Mouse (Mus musculus) ovary, postnatal 10 days (tissue): ENCODE results near the gene Paqr5.

Source experiments
- DNase-seq: peaks from one replicate; pipeline ENCODE4 v3.0.0; 2022; ENCODE audit warnings: low spot score

The Paqr5 gene

DNA sequence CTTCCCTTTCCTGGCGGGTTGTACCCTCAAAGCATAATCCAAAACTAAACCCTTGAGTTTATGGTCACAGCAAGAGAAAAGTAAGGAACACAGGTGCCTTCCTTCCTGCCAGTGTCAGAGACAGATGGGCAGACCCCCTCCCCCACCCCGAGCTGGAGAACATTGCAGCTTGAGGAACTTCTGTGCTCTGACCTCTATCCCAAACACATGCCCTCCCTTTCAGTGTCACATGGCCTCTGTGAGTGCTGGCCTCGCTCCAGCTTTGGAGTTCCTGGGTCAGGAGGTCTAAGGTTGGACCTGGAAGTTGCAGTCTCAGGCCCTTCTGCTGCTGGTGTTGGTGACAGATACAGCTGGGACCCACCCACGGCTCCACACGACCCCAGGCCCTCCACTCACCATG is 65.9 kb downstream of the Paqr5 start:
- DNase-seq, result no peak

GRCm38 (mm10) chr9:61959921-61960569 is 66.6 kb downstream of the Paqr5 start:
- no peak for DNase-seq

DNA sequence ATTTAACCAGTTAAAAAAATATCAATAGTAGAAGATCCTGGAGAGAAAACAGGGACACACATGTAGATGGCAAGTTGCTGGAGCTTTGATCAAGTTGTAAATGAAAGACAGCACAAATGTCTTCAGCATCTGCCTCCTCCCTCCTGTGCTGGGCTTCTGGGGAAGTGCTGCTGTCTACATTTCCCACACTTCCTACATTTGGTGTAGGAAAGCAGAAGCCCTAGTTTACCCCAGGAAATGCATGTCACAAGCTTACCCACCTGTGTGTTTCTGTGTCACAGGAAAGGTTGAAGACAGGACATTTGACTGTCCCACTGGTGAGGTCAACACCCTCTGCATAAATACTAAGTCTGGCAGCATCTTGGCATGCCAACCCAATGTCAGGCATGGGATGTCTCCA is 71.9 kb downstream of the Paqr5 start:
- no peak for DNase-seq

DNA sequence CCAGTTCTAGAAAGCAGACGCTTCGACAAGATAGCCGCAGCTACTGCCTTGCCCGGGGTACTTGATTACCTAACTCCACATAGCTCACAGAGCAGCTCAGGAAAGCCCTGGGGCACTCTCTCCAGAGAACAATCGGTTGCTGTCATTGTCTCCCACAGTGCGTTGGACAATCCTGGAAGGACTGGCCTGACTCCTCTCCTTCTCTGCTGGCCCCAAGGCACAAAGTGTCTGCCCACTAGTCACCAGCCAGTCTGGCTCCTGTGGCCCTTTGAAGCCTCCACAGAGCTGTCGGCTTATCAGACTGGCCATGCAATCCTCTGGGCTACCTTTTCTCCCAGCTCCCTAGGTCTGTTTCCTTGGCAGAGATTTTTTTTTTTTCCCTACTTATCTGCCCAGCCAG is 74.4 kb downstream of the Paqr5 start:
- DNase-seq, result no peak

DNA sequence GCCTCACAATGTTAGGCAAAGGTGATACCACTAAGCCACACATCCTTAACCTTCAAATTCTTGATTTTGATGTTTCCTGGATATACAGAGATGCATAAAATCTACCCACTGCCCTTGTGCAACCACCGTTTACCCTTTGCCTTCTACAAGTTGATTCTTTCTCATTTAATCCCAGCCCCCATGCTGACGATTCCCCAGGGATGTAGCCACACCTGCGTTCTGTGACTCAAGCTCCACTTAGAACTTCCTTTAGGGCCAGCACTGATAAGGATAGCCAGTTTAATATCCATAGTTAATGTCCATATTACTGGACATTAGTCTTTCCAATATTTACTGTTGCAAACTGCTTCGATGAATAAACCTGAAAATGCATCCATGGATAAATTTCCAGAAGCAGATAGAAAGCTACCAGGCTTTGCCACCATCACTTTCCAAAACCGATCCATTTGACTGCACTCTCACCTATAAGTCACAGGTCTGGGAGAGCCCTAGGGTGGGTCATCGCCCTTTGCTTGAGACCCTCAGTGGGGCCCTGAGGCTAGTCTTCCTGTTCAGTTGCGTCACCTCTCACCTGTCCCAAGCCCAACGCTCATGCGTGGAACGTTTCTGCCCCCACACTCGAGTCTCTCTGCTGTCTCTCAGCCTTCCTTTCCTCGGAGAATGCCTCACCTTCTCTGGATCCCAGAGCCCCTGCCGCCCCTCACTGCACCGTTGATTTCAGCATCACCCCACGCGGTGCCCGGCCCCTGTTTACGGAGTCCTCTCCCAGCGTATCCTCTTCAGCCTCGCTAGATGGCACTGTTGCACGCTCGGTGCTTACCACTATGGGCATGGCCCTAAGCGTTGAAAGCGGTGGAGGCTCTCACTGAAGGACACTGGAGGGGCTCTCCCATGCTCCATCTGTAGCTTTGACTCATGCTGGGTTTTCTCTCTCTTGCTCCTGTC is 79.0 kb downstream of the Paqr5 start:
- no peak for DNase-seq

DNA sequence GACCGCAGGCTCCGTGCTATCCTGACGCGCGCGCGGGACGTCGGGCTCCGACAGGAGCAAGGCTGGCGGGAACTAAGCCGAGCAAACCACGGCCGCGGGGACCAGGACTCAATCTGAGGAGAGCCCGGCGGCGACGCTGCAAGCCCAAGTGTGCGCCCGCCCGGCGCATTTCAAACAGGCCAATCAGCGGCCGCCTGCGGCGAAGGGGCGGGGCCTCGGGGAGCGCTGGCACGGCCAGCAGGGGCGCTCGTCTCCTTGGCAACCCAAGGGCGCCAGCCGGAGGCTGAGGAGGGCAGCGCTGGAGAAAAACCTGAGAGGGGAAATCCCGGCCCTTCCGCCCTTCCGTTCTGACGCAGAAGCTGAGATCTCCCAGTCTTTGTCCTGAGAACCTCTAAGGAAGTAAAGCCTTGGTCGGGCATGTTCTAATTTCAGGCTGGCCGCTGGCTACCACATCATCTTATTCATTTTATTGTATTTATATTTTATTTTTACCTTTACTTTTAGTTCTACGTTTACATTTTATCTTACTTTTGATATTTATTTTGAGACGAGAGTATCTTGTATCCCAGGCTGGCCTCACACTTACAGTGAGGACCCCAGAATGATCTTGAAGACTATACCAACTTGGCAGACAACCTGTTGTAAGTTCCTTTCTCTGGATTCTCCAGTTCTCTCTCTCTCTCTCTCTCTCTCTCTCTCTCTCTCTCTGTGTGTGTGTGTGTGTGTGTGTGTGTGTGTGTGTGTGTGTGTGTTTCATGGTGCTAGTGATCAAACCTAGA is 79.8 kb downstream of the Paqr5 start, which contains the start of gene Kif23:
Gene Kif23 (minus strand): TSS at position 152 of the 779 bp plus-strand sequence.
- peak; percentile 96 for DNase-seq

DNA sequence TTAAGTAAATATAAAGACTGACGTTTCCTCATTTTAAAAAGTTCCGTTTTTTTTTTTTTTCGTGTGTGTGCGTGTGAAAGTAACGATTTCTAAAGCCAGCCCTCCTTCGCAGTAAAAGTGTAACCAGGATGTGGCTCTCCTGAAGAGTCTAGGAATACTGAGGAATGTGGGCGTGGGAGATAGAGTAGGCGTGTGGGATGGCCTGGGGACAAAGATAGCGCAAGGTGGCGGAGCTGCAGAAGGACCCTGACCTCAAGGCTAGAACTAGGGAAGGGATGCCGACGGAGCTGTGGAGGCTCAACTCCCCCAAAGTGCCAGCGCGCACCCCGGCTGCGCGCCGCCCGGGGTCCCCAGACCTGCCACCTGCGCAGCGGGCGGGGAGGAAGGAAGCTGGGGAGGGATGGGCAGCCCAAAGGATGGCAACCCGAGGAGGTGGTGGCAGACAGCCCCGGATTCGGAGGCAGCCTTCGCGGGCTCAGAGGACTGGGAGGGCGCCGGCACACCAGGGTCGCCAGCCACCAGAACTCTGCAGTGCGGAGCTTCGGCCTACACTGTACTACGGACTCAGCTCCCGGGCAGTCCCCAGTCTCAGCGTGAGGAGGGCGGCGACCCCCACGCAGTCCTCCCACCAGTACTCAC is 80.6 kb downstream of the Paqr5 start:
- DNase-seq, result no peak

DNA sequence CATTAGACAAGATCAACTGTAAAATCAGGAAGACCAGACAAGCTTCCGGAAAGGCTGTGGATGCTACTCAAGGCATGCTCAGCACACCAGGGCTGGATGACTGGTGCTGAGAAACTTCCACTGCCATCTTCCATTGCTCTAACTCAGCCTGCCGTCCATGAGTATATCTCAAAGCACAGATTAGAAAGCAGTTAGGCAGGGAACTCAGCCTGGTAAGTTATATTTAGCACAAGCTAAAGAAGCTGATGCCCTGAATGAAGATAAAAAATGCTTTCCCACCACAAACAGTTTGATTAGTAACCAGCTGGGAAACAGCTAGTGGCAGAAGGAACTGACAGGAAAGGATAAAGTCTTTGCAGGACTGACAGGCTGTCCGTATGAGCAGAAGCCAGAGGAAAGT is 85.6 kb downstream of the Paqr5 start:
- DNase-seq, result no peak

DNA sequence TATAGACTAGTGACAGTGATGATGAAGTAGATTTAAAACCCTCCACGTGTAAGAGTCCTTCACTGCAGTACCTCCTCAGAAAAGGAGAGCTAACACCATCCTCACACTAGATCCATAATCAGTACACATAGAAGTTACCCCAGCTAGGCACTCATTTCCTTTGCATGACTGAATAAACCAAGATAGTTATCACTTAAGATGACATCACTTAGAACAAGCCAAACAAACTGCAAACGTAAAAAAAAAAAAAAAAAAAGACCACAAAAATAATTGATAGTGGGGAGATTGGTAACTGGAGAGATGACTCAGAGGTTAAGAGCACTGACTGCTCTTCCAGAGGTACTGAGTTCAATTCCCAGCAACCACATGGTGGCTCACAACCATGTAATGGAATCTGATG is 93.3 kb downstream of the Paqr5 start:
- no peak for DNase-seq

DNA sequence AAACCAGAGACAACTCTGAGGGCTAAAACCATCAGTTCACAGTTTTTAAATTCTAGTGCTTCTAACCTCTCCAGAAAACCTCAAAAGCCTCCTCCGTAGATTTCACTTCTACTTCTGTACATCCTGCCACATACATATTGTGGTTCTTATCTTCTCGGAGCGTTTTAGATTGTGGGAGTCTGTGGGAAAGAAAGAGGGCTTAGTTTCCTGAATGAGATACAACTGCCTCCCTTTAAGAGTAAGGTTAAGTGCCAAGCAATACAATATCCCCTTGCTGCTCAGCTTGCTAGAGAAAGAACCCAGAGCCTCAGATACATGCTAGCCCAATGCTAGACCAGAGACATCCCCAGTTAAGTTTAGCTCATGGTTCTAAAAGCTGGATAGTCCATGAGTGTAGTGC is 94.6 kb downstream of the Paqr5 start:
- DNase-seq, result no peak

GRCm38 (mm10) chr9:61925086-61925660 is 101.5 kb downstream of the Paqr5 start:
- no peak for DNase-seq

GRCm38 (mm10) chr9:61920331-61920730 is 106.3 kb downstream of the Paqr5 start:
- no peak for DNase-seq

DNA sequence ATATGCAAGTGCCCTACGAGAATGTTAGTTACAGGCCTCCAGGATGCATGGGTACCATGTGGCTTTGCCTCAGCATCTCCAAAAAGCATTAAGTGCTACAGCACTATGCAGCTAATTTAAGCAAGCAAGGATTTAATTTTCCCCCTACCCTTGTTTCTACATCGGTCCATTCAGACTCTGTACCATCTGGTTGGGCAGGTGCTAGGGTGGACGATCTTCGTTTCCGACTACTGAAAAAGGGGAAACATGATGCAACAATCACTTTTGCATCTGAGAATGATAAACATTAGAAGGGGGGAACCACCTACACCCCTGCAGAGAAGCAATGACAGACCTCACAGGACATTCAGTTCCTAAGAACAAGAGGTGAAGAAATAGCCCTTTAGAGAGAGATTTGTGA is 107.2 kb downstream of the Paqr5 start:
- DNase-seq, result no peak

GRCm38 (mm10) chr9:61917436-61917835 is 109.2 kb downstream of the Paqr5 start:
- DNase-seq, result no peak

DNA sequence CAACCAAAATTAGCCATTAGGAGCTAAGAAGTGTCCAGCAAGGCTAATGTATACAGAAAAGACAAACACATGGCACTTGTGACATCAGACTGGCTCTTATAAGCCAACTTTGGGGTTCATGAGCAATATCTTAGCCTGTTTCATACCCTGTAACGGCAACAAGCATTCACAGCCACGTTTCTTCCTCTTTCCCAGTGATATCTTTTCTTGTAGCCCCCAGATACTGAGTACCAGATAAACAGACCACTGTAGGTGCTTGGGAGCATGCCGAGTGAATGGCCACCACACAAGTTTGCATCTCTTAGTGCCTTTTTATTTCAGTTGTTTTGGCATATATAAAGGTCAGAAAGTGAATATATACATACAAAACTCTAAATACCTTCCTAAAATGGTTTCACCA is 109.7 kb downstream of the Paqr5 start:
- DNase-seq, result no peak

DNA sequence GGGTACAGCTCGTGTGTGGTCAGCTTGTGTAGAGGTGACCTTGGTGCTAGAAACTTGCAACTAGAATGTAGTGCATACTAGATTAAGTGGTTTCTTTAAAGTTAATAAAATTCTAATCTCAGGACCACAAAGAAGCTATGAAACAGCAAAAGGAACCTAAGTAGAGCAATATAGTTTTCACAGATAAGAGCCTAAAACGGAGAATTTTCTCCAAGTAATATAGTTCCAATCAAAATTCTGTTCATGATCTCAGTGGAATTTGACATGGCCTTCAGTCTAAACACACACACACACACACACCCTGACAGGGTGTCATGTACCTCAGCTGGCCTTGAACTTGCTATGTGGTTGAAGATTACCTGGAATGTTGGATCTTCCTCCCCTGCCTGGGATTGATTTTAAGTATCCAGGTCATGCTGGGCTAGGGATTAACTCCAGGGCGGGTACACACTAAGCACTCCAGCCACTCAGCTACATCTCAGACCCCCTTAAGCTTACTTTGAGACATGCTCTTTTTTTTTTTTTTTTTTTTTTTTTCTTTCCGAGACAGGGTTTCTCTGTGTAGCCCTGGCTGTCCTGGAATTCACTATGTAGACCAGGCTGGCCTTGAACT is 111.2 kb downstream of the Paqr5 start:
- no peak for DNase-seq

DNA sequence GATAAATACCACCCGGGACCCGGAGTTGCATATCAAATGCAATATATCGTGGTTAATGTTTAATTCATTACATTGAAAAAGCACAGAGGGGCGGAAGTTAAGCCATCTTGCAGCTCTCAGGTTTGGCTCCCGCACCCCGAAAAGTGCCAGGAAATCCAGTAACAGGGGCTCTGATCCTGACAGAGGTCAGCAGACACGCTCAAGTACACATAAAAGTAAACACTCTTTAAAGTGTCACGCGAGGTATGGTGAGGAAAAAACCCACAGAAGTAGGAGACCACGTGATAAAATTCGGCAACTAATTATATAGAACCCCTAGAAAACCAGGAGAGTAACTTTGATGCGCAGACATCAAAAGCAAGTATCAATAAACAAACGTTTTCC is 111.7 kb downstream of the Paqr5 start:
- DNase-seq, result no peak

DNA sequence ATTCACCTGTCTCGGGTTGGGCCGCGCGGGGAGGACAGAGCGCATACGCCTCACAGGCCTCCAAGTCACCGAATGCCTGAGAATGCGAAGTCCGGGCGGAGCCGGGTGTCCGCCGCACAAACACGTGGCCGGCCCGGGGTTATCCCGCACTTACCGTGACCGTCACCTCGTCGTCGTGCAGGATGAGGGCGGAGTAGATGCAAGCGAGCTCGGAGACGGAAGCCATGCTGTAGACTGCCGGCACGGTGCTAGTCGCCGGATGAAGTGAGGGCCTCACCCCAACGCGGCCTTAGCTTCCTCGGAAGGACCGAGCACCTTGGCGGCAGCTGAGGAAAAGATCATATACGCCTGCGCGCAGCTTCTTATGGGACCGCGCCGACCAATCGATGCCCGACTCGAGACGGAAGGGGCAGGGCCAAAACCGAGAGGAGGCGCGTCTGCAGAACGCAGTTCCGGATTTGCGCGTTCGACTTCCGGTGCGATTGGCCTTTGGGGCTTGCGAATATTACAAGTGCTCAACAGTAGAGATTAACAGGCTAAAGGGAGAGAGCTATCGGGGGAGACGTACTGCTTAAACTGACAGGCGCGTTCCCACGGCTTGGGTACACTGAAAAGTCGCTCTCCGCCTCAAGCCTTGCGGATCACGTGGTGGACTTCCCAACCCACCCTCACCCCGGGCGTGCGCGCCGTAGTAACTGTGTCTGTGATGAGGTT is 112.3 kb downstream of the Paqr5 start, which contains the start of gene Rplp1:
Gene Rplp1 (minus strand): TSS at position 340 of the 714 bp plus-strand sequence.
- peak; percentile 92 for DNase-seq

DNA sequence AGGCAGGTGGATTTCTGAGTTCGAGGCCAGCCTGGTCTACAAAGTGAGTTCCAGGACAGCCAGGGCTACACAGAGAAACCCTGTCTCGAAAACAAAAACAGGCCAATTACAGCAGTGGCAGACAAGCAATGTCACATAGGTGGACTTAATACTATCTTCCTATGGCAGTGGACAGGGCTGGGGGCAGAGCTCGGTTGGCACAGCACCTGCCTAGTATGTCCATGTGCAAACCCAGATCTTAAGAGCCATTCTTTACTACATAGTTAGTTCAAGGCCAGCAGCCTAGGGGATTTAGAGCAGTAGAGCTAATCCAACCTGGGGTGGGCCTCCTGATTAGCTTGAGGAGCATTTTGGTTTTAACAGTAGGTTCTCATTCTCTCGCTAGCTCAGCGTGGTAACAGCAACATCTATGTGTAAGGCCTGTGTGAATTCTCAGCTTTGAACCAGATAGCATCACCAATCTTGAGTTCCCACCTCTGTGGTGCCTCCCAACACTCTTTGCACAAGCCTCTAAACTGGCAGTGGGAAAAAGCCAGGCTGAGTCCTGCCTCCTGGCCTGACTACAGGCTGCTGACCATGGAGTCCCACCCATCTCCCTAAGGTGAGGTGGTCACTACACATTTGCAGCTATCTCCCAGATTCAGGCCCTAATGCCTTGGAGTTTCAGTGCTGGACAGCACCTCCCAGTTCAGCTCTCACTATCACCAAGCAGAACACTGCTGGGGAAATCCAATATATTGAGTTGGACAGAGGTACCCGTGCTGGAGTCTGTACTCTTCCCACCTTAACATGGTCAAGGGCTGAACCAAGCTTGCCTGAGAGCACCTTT is 115.1 kb downstream of the Paqr5 start:
- no peak for DNase-seq
